Mouse (Mus musculus): ENCODE data around the gene Clec3a. TPM values are rescaled to one million over a fixed set of nuclear protein-coding genes. Genes with fewer than 3 reads are reported as not detected.

The Clec3a gene
- polyA plus RNA-seq, 1 experiment from 2014 or later, result not detected

DNA sequence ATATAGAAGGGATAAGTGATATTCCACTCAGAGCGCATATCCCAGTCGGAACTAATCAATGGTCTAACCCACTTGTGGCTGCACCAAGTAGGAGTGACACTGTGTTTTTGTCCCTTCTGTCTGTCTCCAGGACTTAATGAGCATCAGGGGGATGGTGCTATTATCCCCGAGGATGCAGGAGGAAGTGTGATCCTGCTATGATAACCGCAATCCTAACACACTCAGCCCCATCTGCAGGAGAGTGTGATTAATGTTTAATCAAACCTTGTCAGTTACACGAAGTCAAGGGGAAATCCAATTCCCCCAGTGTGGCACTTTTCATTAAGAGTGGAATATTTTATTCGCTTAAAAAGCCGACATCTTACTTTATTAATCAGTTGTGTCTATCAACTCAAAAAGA, 16.2 kb upstream of the Clec3a start:
- ATAC-seq (ENCODE audit: low FRiP score) (no peak), DNase-seq (ENCODE audit: low spot score) (peak; percentile 13)
- 68% methylated on average over 7 of the region's 7 CpGs for WGBS
- no peaks in the 10 kb centered on the region for H3K36me3 ChIP-seq (ENCODE audit: control insufficient read depth, insufficient read depth, low read length)
- no peak overlapping the region for H3K4me3 ChIP-seq (ENCODE audit: low read depth, low read length)
- no peaks in the 10 kb centered on the region for H3K27me3 ChIP-seq (ENCODE audit: control insufficient read depth, insufficient read depth, low read length)
- no peak overlapping the region for H3K27ac ChIP-seq (ENCODE audit: low read depth, low read length)
- H3K4me1 ChIP-seq (replicated peaks; ENCODE audit: control insufficient read depth, insufficient read depth, low read length), result no peaks in the 10 kb centered on the region
- no peaks in the 10 kb centered on the region for H3K9me3 ChIP-seq (ENCODE audit: control insufficient read depth, low read length)
- H3K9ac ChIP-seq (ENCODE audit: low read depth, low read length), result no peak overlapping the region
- no peak overlapping the region for H3K4me2 ChIP-seq (replicated peaks; ENCODE audit: low read depth, low read length)

DNA sequence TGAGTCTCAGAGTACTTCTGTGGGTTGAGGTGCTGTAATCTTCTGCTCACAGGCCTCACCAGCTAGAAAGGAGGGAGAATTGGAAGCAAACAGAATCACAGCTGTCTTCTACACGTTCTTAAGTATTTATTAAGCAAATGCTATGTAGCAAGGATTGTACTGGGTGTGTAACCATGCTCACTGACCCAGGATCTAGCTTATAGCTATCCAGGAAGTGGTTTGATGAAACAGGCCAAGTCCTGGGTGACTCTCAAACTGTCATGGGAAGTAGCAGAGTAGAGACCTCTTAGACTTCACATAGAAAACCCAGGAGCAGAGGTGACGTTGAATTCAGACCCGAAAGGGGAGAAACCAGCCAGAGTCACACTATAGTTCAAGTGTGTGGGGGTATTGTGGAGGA, 6.5 kb upstream of the Clec3a start:
- no peak for ATAC-seq (ENCODE audit: low FRiP score)
- H3K27me3 ChIP-seq (ENCODE audit: control insufficient read depth, insufficient read depth, low read length), result no peaks in the 10 kb centered on the region
- 67% methylated on average over 3 of the region's 3 CpGs for WGBS

GRCm38 (mm10) chr8:114418486-114418885, 600 bp downstream of the Clec3a start:
- Histone ChIP-seq H3K4me2 (replicated peaks; ENCODE audit: low read depth, low read length) (no peak overlapping the region), H3K36me3 (ENCODE audit: control insufficient read depth, insufficient read depth, low read length) (no peaks in the 10 kb centered on the region), H3K4me3 (ENCODE audit: low read depth, low read length) (no peak overlapping the region), H3K9ac (ENCODE audit: low read depth, low read length) (no peak overlapping the region), H3K4me1 (replicated peaks; ENCODE audit: control insufficient read depth, insufficient read depth, low read length) (no peaks in the 10 kb centered on the region), H3K9me3 (ENCODE audit: control insufficient read depth, low read length) (no peaks in the 10 kb centered on the region), H3K27me3 (ENCODE audit: control insufficient read depth, insufficient read depth, low read length) (no peaks in the 10 kb centered on the region), H3K27ac (ENCODE audit: low read depth, low read length) (no peak overlapping the region)
- 85% methylated on average over 5 of the region's 5 CpGs for WGBS
- ATAC-seq (ENCODE audit: low FRiP score), result no peak
- no peak for DNase-seq (ENCODE audit: low spot score)

More for the DNA sequence above, 6.5 kb upstream of the Clec3a start:
- H3K27ac ChIP-seq (ENCODE audit: low read depth, low read length), result no peak overlapping the region
- DNase-seq (ENCODE audit: low spot score), result no peak
- H3K4me2 ChIP-seq (replicated peaks; ENCODE audit: low read depth, low read length), result no peak overlapping the region
- H3K36me3 ChIP-seq (ENCODE audit: control insufficient read depth, insufficient read depth, low read length), result no peaks in the 10 kb centered on the region
- no peak overlapping the region for H3K4me3 ChIP-seq (ENCODE audit: low read depth, low read length)
- no peak overlapping the region for H3K9ac ChIP-seq (ENCODE audit: low read depth, low read length)
- H3K9me3 ChIP-seq (ENCODE audit: control insufficient read depth, low read length), result no peaks in the 10 kb centered on the region
- H3K4me1 ChIP-seq (replicated peaks; ENCODE audit: control insufficient read depth, insufficient read depth, low read length), result no peaks in the 10 kb centered on the region

GRCm38 (mm10) chr8:114418904-114419303, 1.0 kb downstream of the Clec3a start:
- DNase-seq (ENCODE audit: low spot score), result no peak
- no peak for ATAC-seq (ENCODE audit: low FRiP score)
- no peaks in the 10 kb centered on the region for H3K4me1 ChIP-seq (replicated peaks; ENCODE audit: control insufficient read depth, insufficient read depth, low read length)
- H3K4me2 ChIP-seq (replicated peaks; ENCODE audit: low read depth, low read length), result no peak overlapping the region
- WGBS, result 74% methylated on average over 6 of the region's 6 CpGs
- no peak overlapping the region for H3K27ac ChIP-seq (ENCODE audit: low read depth, low read length)
- no peak overlapping the region for H3K4me3 ChIP-seq (ENCODE audit: low read depth, low read length)
- no peaks in the 10 kb centered on the region for H3K36me3 ChIP-seq (ENCODE audit: control insufficient read depth, insufficient read depth, low read length)
- no peaks in the 10 kb centered on the region for H3K27me3 ChIP-seq (ENCODE audit: control insufficient read depth, insufficient read depth, low read length)
- no peak overlapping the region for H3K9ac ChIP-seq (ENCODE audit: low read depth, low read length)
- no peaks in the 10 kb centered on the region for H3K9me3 ChIP-seq (ENCODE audit: control insufficient read depth, low read length)

DNA sequence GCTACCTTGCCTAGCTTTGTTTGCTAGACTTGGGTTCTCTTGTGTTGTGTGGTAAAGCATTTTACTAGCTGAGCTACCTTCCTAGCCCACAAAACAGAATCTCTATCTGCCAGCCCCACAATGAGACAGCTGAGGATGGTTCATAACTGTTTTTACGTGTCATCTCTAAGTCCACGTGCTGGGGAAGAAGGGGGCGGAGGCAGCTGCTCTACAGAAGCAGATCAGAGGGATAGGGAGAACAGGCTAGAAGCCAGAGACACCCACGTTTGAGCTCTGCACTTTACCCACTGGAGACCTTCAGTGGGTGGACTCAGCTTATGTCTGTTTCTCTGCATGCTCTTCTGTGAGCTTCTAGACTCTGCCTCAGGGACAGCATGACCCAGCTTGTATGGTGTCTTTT, 3.7 kb downstream of the Clec3a start:
- Histone ChIP-seq H3K4me2 (replicated peaks; ENCODE audit: low read depth, low read length) (no peak overlapping the region), H3K9ac (ENCODE audit: low read depth, low read length) (no peak overlapping the region), H3K27ac (ENCODE audit: low read depth, low read length) (no peak overlapping the region), H3K4me3 (ENCODE audit: low read depth, low read length) (no peak overlapping the region), H3K4me1 (replicated peaks; ENCODE audit: control insufficient read depth, insufficient read depth, low read length) (no peaks in the 10 kb centered on the region), H3K9me3 (ENCODE audit: control insufficient read depth, low read length) (no peaks in the 10 kb centered on the region), H3K36me3 (ENCODE audit: control insufficient read depth, insufficient read depth, low read length) (no peaks in the 10 kb centered on the region), H3K27me3 (ENCODE audit: control insufficient read depth, insufficient read depth, low read length) (no peaks in the 10 kb centered on the region)
- ATAC-seq (ENCODE audit: low FRiP score) (no peak), DNase-seq (ENCODE audit: low spot score) (no peak)
- 88% methylated on average over 4 of the region's 4 CpGs for WGBS

- 14% methylated on average over 6 of the region's 6 CpGs for WGBS
Measured at GRCm38 (mm10) chr8:114438236-114438635, 20.4 kb downstream of the Clec3a start.

DNA sequence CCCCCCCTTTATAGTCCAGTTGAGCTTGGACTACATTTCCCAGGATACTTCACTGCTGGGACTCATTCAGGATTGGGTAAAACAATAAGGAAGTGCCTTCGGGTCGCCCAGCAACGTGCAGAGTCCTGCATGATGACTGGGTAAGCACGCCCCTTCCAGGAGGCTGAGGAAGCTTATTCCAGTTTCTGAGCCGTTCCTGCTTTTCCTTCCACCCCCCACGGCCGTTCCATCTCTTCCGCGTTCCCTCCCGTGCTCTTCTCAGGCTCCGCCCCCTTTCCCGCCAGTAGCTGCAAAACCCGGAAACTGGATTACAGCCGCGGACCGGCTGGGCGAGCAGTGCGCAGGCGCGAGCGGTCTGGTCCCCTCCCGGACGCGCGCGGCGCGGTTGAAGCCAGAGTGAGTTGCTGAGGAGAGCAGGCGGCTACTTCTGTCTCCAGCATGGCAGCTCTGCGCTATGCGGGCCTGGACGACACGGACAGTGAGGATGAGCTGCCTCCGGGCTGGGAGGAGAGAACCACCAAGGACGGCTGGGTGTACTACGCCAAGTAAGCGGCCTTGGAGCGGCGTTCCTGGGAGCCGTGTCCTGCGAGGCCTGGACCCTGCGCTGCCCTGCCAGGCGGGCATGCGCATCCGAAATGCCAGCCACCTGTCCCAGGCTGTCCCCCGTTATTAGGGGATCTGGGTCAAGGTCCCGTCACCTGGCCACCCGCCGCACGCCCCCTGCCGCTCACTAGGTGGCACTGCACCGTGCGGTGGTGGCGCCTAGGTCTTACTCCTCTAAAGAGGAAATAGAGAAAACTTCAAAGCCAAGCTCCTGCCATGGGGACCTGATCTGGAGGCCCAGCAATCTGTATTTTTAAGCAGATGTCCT, 21.7 kb downstream of the Clec3a start, which contains the start of gene Wwox:
Gene Wwox, plus strand, starts transcription at position 322 of the 871 bp plus-strand sequence.
- DNase-seq (ENCODE audit: low spot score) (peak; percentile 99), ATAC-seq (ENCODE audit: low FRiP score) (peak; percentile 97)
- Histone ChIP-seq H3K4me3 (ENCODE audit: low read depth, low read length) (peak within 1 kb of the TSS; percentile 66), H3K27ac (ENCODE audit: low read depth, low read length) (peak within 1 kb of the TSS; percentile 49), H3K27me3 (ENCODE audit: control insufficient read depth, insufficient read depth, low read length) (no peaks in the 10 kb centered on the region), H3K9ac (ENCODE audit: low read depth, low read length) (peak within 1 kb of the TSS; percentile 58), H3K4me2 (replicated peaks; ENCODE audit: low read depth, low read length) (peak within 1 kb of the TSS; percentile 73), H3K36me3 (ENCODE audit: control insufficient read depth, insufficient read depth, low read length) (no peaks in the 10 kb centered on the region), H3K9me3 (ENCODE audit: control insufficient read depth, low read length) (no peaks in the 10 kb centered on the region), H3K4me1 (replicated peaks; ENCODE audit: control insufficient read depth, insufficient read depth, low read length) (peaks cover 2% of the 10 kb centered on the region; the same call in 1 of the 2 replicates)
- under 1% methylated on average over 54 of the region's 54 CpGs for WGBS

More at GRCm38 (mm10) chr8:114438236-114438635, 20.4 kb downstream of the Clec3a start:
- Histone ChIP-seq H3K9me3 (ENCODE audit: control insufficient read depth, low read length) (no peaks in the 10 kb centered on the region), H3K4me2 (replicated peaks; ENCODE audit: low read depth, low read length) (no peak overlapping the region), H3K36me3 (ENCODE audit: control insufficient read depth, insufficient read depth, low read length) (no peaks in the 10 kb centered on the region), H3K4me3 (ENCODE audit: low read depth, low read length) (no peak overlapping the region), H3K4me1 (replicated peaks; ENCODE audit: control insufficient read depth, insufficient read depth, low read length) (peaks cover 2% of the 10 kb centered on the region; the same call in 1 of the 2 replicates), H3K27ac (ENCODE audit: low read depth, low read length) (no peak overlapping the region), H3K9ac (ENCODE audit: low read depth, low read length) (no peak overlapping the region), H3K27me3 (ENCODE audit: control insufficient read depth, insufficient read depth, low read length) (no peaks in the 10 kb centered on the region)
- ATAC-seq (ENCODE audit: low FRiP score) (no peak), DNase-seq (ENCODE audit: low spot score) (peak; percentile 84)

DNA sequence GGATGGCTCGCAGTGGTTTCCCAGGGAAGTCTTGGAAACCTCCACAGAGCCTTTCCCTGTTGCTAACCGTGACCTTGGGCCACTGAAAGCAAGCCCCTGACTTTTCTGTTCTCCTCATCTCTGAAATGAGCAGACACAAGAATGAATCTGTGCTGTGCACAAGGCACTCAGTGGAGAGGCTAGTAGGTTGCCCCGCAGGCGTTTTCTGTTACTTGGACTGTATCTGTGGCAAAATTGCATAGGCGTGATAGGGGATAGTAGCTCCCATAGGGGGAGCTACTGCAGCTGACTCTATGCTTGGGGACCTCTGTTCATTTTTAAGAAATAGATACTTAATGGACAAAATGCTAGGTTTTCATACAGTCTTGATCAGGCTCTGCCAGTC, 22.3 kb downstream of the Clec3a start:
- DNase-seq (ENCODE audit: low spot score) (no peak), ATAC-seq (ENCODE audit: low FRiP score) (no peak)
- no peaks in the 10 kb centered on the region for H3K27me3 ChIP-seq (ENCODE audit: control insufficient read depth, insufficient read depth, low read length)
- 28% methylated on average over 5 of the region's 5 CpGs for WGBS
- peak overlapping the region; percentile 49 for H3K27ac ChIP-seq (ENCODE audit: low read depth, low read length)
- H3K4me3 ChIP-seq (ENCODE audit: low read depth, low read length), result peak overlapping the region; percentile 66
- no peaks in the 10 kb centered on the region for H3K9me3 ChIP-seq (ENCODE audit: control insufficient read depth, low read length)
- H3K4me1 ChIP-seq (replicated peaks; ENCODE audit: control insufficient read depth, insufficient read depth, low read length), result peaks cover 2% of the 10 kb centered on the region; the same call in 1 of the 2 replicates
- H3K9ac ChIP-seq (ENCODE audit: low read depth, low read length), result peak overlapping the region; percentile 58
- H3K36me3 ChIP-seq (ENCODE audit: control insufficient read depth, insufficient read depth, low read length), result no peaks in the 10 kb centered on the region
- peak overlapping the region; percentile 73 for H3K4me2 ChIP-seq (replicated peaks; ENCODE audit: low read depth, low read length)

GRCm38 (mm10) chr8:114441616-114442015, 23.7 kb downstream of the Clec3a start:
- H3K4me2 ChIP-seq (replicated peaks; ENCODE audit: low read depth, low read length), result no peak overlapping the region
- H3K36me3 ChIP-seq (ENCODE audit: control insufficient read depth, insufficient read depth, low read length), result no peaks in the 10 kb centered on the region
- ATAC-seq (ENCODE audit: low FRiP score), result no peak
- peaks cover 2% of the 10 kb centered on the region; the same call in 1 of the 2 replicates for H3K4me1 ChIP-seq (replicated peaks; ENCODE audit: control insufficient read depth, insufficient read depth, low read length)
- H3K9me3 ChIP-seq (ENCODE audit: control insufficient read depth, low read length), result no peaks in the 10 kb centered on the region
- no peak overlapping the region for H3K4me3 ChIP-seq (ENCODE audit: low read depth, low read length)
- WGBS, result 90% methylated on average over 4 of the region's 4 CpGs
- DNase-seq (ENCODE audit: low spot score), result peak; percentile 56
- H3K9ac ChIP-seq (ENCODE audit: low read depth, low read length), result no peak overlapping the region
- no peak overlapping the region for H3K27ac ChIP-seq (ENCODE audit: low read depth, low read length)
- no peaks in the 10 kb centered on the region for H3K27me3 ChIP-seq (ENCODE audit: control insufficient read depth, insufficient read depth, low read length)
